Mouse (Mus musculus) heart, embryonic 10.5 days (tissue): ENCODE measurements around the gene Paqr4. TPM values are rescaled to one million over a fixed set of nuclear protein-coding genes. Genes with fewer than 3 reads are reported as not detected.
"Not testable (repeated sequence)": the region's sequence is repeated elsewhere in the genome, so short reads cannot be mapped to it uniquely, and the experiment has no call there.

ENCODE experiments used
- DNase-seq: peaks from one replicate; pipeline ENCODE4 v3.0.0-alpha.2; 2017; ENCODE audit warnings: low spot score
- H3K27ac ChIP-seq: fragments of 300-500 bp; sonication (generic); 2 replicates; pipeline ENCODE4 v1.5.1; 2016; ENCODE audit warnings: mild to moderate bottlenecking
- H3K27me3 ChIP-seq: fragments of 300-500 bp; sonication (generic); 2 replicates; pipeline ENCODE4 v1.6.1; 2016; ENCODE audit warnings: mild to moderate bottlenecking; ENCODE audit not compliant: poor library complexity, insufficient read depth, severe bottlenecking
- H3K36me3 ChIP-seq: fragments of 300-500 bp; sonication (generic); 2 replicates; pipeline ENCODE4 v1.6.1; 2016; ENCODE audit warnings: mild to moderate bottlenecking, moderate library complexity
- H3K4me1 ChIP-seq: fragments of 300-500 bp; sonication (generic); 2 replicates; pipeline ENCODE4 v1.6.1; 2016; ENCODE audit warnings: mild to moderate bottlenecking
- H3K4me3 ChIP-seq: fragments of 300-500 bp; sonication (generic); 2 replicates; pipeline ENCODE4 v1.5.1; 2016; ENCODE audit warnings: mild to moderate bottlenecking, moderate library complexity
- H3K9me3 ChIP-seq: fragments of 300-500 bp; sonication (generic); 2 replicates; pipeline ENCODE4 v1.6.1; 2016; ENCODE audit warnings: mild to moderate bottlenecking, moderate library complexity
- WGBS: fragments of 180-500 bp; shearing (Covaris S2); methylation state at CpG from one replicate; pipeline ENCODE4 v1.1.7; 2016; 5-methylcytosine and 5-hydroxymethylcytosine counted together
- polyA plus RNA-seq: library from polyadenylated mRNA; unstranded; fragments of >200 nt; fragmentation: Nextera tagmentation; extraction: Ambion mirVana; gene quantifications from 2 replicates; pipeline ENCODE4 v1.2.1, GENCODE M21; 2016

Paqr4 gene
- 8.7 and 9.3 TPM in 2 replicates for polyA plus RNA-seq

GRCm38 (mm10) chr17:23740598-23741021, at the start of gene Paqr4:
Paqr4 (minus strand) TSS chr17:23740867.
- 4% methylated on average over 13 of the region's 13 CpGs for WGBS
- H3K27ac ChIP-seq: peak within 1 kb of the TSS; percentile 72

GRCm38 (mm10) chr17:23789749-23790268, 49.1 kb upstream of the Paqr4 start:
- Histone ChIP-seq H3K27me3 (no peaks in the 10 kb centered on the region), H3K36me3 (no peaks in the 10 kb centered on the region), H3K9me3 (no peaks in the 10 kb centered on the region), H3K4me3 (peak overlapping the region; percentile 64), H3K27ac (peak overlapping the region; percentile 95), H3K4me1 (peaks cover 30% of the 10 kb centered on the region)
- no peak for DNase-seq
- 12% methylated on average over 8 of the region's 8 CpGs for WGBS

More at GRCm38 (mm10) chr17:23740598-23741021, at the start of gene Paqr4:
- Histone ChIP-seq H3K9me3 (no peaks in the 10 kb centered on the region), H3K4me3 (peak within 1 kb of the TSS; percentile 68), H3K4me1 (peaks cover 54% of the 10 kb centered on the region), H3K27me3 (peaks cover 87% of the 10 kb centered on the region), H3K36me3 (peaks cover 18% of the 10 kb centered on the region)
- DNase-seq: no peak

GRCm38 (mm10) chr17:23788973-23789372, 48.3 kb upstream of the Paqr4 start:
- DNase-seq: no peak
- no peaks in the 10 kb centered on the region for H3K9me3 ChIP-seq
- H3K4me1 ChIP-seq: peaks cover 30% of the 10 kb centered on the region
- no peaks in the 10 kb centered on the region for H3K36me3 ChIP-seq
- WGBS: 83% methylated on average over 4 of the region's 4 CpGs
- no peak overlapping the region for H3K4me3 ChIP-seq
- H3K27ac ChIP-seq: no peak overlapping the region
- no peaks in the 10 kb centered on the region for H3K27me3 ChIP-seq

GRCm38 (mm10) chr17:23786510-23786931, 45.9 kb upstream of the Paqr4 start:
- H3K27ac ChIP-seq: no peak overlapping the region
- peaks cover 30% of the 10 kb centered on the region for H3K4me1 ChIP-seq
- H3K36me3 ChIP-seq: no peaks in the 10 kb centered on the region
- peak overlapping the region; percentile 77 for H3K4me3 ChIP-seq
- no peaks in the 10 kb centered on the region for H3K27me3 ChIP-seq
- no peak for DNase-seq
- H3K9me3 ChIP-seq: no peaks in the 10 kb centered on the region
- WGBS: 19% methylated on average over 13 of the region's 13 CpGs

- Histone ChIP-seq H3K36me3 (no peaks in the 10 kb centered on the region), H3K27me3 (no peaks in the 10 kb centered on the region), H3K9me3 (no peaks in the 10 kb centered on the region), H3K27ac (peak within 1 kb of the TSS; percentile 86), H3K4me3 (peak within 1 kb of the TSS; percentile 77), H3K4me1 (peaks cover 25% of the 10 kb centered on the region)
- WGBS: 3% methylated on average over 43 of the region's 43 CpGs
- no peak for DNase-seq
Measured at GRCm38 (mm10) chr17:23785561-23786471, 45.1 kb upstream of the Paqr4 start, which contains the start of gene Flywch2. Flywch2 (minus strand) TSS chr17:23786081.

- Histone ChIP-seq H3K4me3 (no peak overlapping the region), H3K4me1 (peaks cover 12% of the 10 kb centered on the region)
Measured at GRCm38 (mm10) chr17:23783352-23783751, 42.7 kb upstream of the Paqr4 start.

GRCm38 (mm10) chr17:23778447-23778846, 37.8 kb upstream of the Paqr4 start:
- Histone ChIP-seq H3K4me1 (peaks cover 4% of the 10 kb centered on the region; the same call in 1 of the 2 replicates), H3K4me3 (no peak overlapping the region), H3K9me3 (no peaks in the 10 kb centered on the region), H3K27me3 (0 out of 2 replicates have a peak, but pooled peaks cover 6% of the 10 kb centered on the region), H3K27ac (no peak overlapping the region), H3K36me3 (no peaks in the 10 kb centered on the region)
- no peak for DNase-seq
- 42% methylated on average over 2 of the region's 2 CpGs for WGBS

More at GRCm38 (mm10) chr17:23783352-23783751, 42.7 kb upstream of the Paqr4 start:
- no peak overlapping the region for H3K27ac ChIP-seq
- H3K36me3 ChIP-seq: no peaks in the 10 kb centered on the region
- no peak for DNase-seq
- no peaks in the 10 kb centered on the region for H3K9me3 ChIP-seq
- H3K27me3 ChIP-seq: 0 out of 2 replicates have a peak, but pooled peaks cover 6% of the 10 kb centered on the region

GRCm38 (mm10) chr17:23777141-23777540, 36.5 kb upstream of the Paqr4 start:
- no peak overlapping the region for H3K4me3 ChIP-seq
- DNase-seq: no peak
- no peaks in the 10 kb centered on the region for H3K36me3 ChIP-seq
- H3K27ac ChIP-seq: no peak overlapping the region
- 79% methylated on average over 2 of the region's 2 CpGs for WGBS
- H3K4me1 ChIP-seq: peaks cover 4% of the 10 kb centered on the region; the same call in 1 of the 2 replicates
- 0 out of 2 replicates have a peak, but pooled peaks cover 6% of the 10 kb centered on the region for H3K27me3 ChIP-seq
- no peaks in the 10 kb centered on the region for H3K9me3 ChIP-seq

GRCm38 (mm10) chr17:23776216-23776615, 35.5 kb upstream of the Paqr4 start:
- 71% methylated on average over 10 of the region's 10 CpGs for WGBS
- peak; percentile 73 for DNase-seq

GRCm38 (mm10) chr17:23774090-23774489, 33.4 kb upstream of the Paqr4 start:
- Histone ChIP-seq H3K9me3 (no peaks in the 10 kb centered on the region), H3K4me3 (no peak overlapping the region), H3K27me3 (0 out of 2 replicates have a peak, but pooled peaks cover 6% of the 10 kb centered on the region), H3K4me1 (peaks cover 15% of the 10 kb centered on the region), H3K36me3 (no peaks in the 10 kb centered on the region), H3K27ac (no peak overlapping the region)
- DNase-seq: peak; percentile 88
- WGBS: 6% methylated on average over 12 of the region's 12 CpGs

More at GRCm38 (mm10) chr17:23776216-23776615, 35.5 kb upstream of the Paqr4 start:
- Histone ChIP-seq H3K4me3 (no peak overlapping the region), H3K27ac (no peak overlapping the region), H3K9me3 (no peaks in the 10 kb centered on the region), H3K4me1 (peaks cover 7% of the 10 kb centered on the region; the same call in 1 of the 2 replicates), H3K36me3 (no peaks in the 10 kb centered on the region), H3K27me3 (0 out of 2 replicates have a peak, but pooled peaks cover 6% of the 10 kb centered on the region)

- H3K27me3 ChIP-seq: 0 out of 2 replicates have a peak, but pooled peaks cover 2% of the 10 kb centered on the region
- H3K4me3 ChIP-seq: no peak overlapping the region
- 69% methylated on average over 6 of the region's 6 CpGs for WGBS
- no peaks in the 10 kb centered on the region for H3K9me3 ChIP-seq
- DNase-seq: peak; percentile 68
- H3K36me3 ChIP-seq: peaks cover 2% of the 10 kb centered on the region
- peaks cover 15% of the 10 kb centered on the region for H3K4me1 ChIP-seq
- H3K27ac ChIP-seq: no peak overlapping the region
Measured at GRCm38 (mm10) chr17:23773676-23774075, 33.0 kb upstream of the Paqr4 start.

- not testable (repeated sequence) for H3K9me3 ChIP-seq
Measured at GRCm38 (mm10) chr17:23772219-23772556, 31.5 kb upstream of the Paqr4 start.

More at GRCm38 (mm10) chr17:23772219-23772556, 31.5 kb upstream of the Paqr4 start:
- H3K4me3 ChIP-seq, H3K27ac ChIP-seq, H3K27me3 ChIP-seq, DNase-seq: not testable (repeated sequence)
- Histone ChIP-seq H3K4me1 (peaks cover 15% of the 10 kb centered on the region), H3K36me3 (peaks cover 14% of the 10 kb centered on the region)
- 74% methylated on average over 2 of the region's 2 CpGs for WGBS
